Mouse (Mus musculus) megakaryocyte, adult 5-6 weeks (primary cell): ENCODE measurements around the gene Bzw1. TPM values are rescaled to one million over a fixed set of nuclear protein-coding genes. Genes with fewer than 3 reads are reported as not detected.

Experiments used
- ATAC-seq: 2 replicates; pipeline ENCODE4 v1.8.0; 2016; ENCODE audit warnings: mild to moderate bottlenecking, inconsistent platforms; ENCODE audit not compliant: poor library complexity, severe bottlenecking
- total RNA-seq, 2 experiments: library from RNA; stranded (forward) in 1 of 2; stranded (reverse) in 1 of 2; fragments of 153-499, 151-499 nt in 1 of 2; fragments of 221-1000, 200-1000 nt in 1 of 2; gene quantifications; 2 replicates each; pipeline versions ENCODE4 v1.2.3 to v1.2.4; 2015 to 2017

Gene Bzw1
- total RNA-seq, 2 experiments from 2014 or later: 175 to 183 TPM

DNA sequence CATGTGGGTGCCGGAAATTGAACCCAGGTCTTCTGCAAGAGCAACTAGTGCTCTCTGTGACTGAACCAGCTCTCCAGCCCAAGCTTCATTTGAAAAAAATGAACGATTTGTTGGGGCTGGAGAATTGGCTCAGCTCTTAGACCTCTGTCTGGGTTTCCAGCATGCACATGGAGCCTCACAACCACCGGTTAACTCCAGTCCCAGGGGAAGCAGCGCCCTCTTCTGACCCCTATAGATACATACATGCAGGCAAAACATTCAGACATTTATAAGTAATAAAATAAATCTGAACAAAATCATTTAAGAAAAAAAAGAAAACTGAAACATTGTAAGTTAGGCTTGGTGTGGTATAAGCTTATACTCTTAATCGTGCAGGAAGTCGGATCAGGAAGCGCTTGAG lies 55.7 kb downstream of the Bzw1 start:
- no peak for ATAC-seq

GRCm38 (mm10) chr1:58454316-58454715 lies 61.6 kb downstream of the Bzw1 start:
- no peak for ATAC-seq

Other genes with a start within 250 kb of the Bzw1 start
- 0.14 TPM in 1 of 2 replicates, not detected in the other for gene Aox4, start 182.5 kb upstream of the Bzw1 start, total RNA-seq (2015)
- gene Aox4, start 182.5 kb upstream of the Bzw1 start, total RNA-seq (2017): not detected in 2 replicates
- 0.04 and 0.46 TPM in 2 replicates for gene Aox2, start 114.6 kb upstream of the Bzw1 start, total RNA-seq (2015)
- 0.12 and 0.62 TPM in 2 replicates for gene Aox2, start 114.6 kb upstream of the Bzw1 start, total RNA-seq (2017)
- 398 and 422 TPM in 2 replicates for gene Clk1, start 31.2 kb downstream of the Bzw1 start, total RNA-seq (2015)
- gene Clk1, start 31.2 kb downstream of the Bzw1 start, total RNA-seq (2017): 345 and 361 TPM in 2 replicates
- gene Nif3l1, start 52.3 kb downstream of the Bzw1 start, total RNA-seq (2015): 17.0 and 20.6 TPM in 2 replicates
- gene Nif3l1, start 52.3 kb downstream of the Bzw1 start, total RNA-seq (2017): 22.5 and 26.7 TPM in 2 replicates
- gene Ppil3, start 52.6 kb downstream of the Bzw1 start, total RNA-seq (2015): 60.5 and 62.9 TPM in 2 replicates
- gene Ppil3, start 52.6 kb downstream of the Bzw1 start, total RNA-seq (2017): 51.3 and 55.5 TPM in 2 replicates
- 20.1 and 21.2 TPM in 2 replicates for gene Orc2, start 112.2 kb downstream of the Bzw1 start, total RNA-seq (2015)
- gene Orc2, start 112.2 kb downstream of the Bzw1 start, total RNA-seq (2017): 46.7 and 61.8 TPM in 2 replicates
- gene Fam126b, start 193.4 kb downstream of the Bzw1 start, total RNA-seq (2015): 12.5 and 13.0 TPM in 2 replicates
- gene Fam126b, start 193.4 kb downstream of the Bzw1 start, total RNA-seq (2017): 14.6 and 23.1 TPM in 2 replicates
- gene Ndufb3, start 193.5 kb downstream of the Bzw1 start, total RNA-seq (2015): 147 and 149 TPM in 2 replicates
- gene Ndufb3, start 193.5 kb downstream of the Bzw1 start, total RNA-seq (2017): 84.0 and 115 TPM in 2 replicates